Mouse (Mus musculus) intestine, embryonic 16.5 days (tissue): ENCODE measurements at regions not wholly inside any gene's neighbourhood (a gene's known extent, or its start where the extent isn't known, plus 50 kb on each side); places are given as distances from the start of the nearest gene placed in this dataset.
A peak's percentile ranks its signal among the peaks of the same experiment; 100 is the strongest.

Experiments
- ATAC-seq: fragments of 200-750 bp; cut with Nextera tagmentation; 2 replicates; pipeline ENCODE4 v1.8.0; 2017; ENCODE audit warnings: moderate TSS enrichment, moderate library complexity
- H3K27ac ChIP-seq: fragments of 300-500 bp; sonication (generic); 2 replicates; pipeline ENCODE4 v1.5.1; 2014; ENCODE audit warnings: mild to moderate bottlenecking, low read length
- H3K27me3 ChIP-seq: fragments of 300-500 bp; sonication (generic); replicated peaks from 2 replicates; pipeline ENCODE4 v1.6.1; 2014; ENCODE audit warnings: low read length, control low read depth, mixed read lengths; ENCODE audit not compliant: control insufficient read depth, insufficient read depth
- H3K36me3 ChIP-seq: fragments of 300-500 bp; sonication (generic); 2 replicates; pipeline ENCODE4 v1.6.1; 2014; ENCODE audit warnings: low read length, control low read depth; ENCODE audit not compliant: control insufficient read depth, insufficient read depth
- H3K4me1 ChIP-seq: fragments of 300-500 bp; sonication (generic); 2 replicates; pipeline ENCODE4 v1.6.1; 2014; ENCODE audit warnings: low read length, control low read depth, mixed read lengths; ENCODE audit not compliant: control insufficient read depth, insufficient read depth
- H3K4me2 ChIP-seq: fragments of 300-500 bp; sonication (generic); 2 replicates; pipeline ENCODE4 v1.6.1; 2014; ENCODE audit warnings: low read depth, low read length, control low read depth
- H3K4me3 ChIP-seq: fragments of 300-500 bp; sonication (generic); 2 replicates; pipeline ENCODE4 v1.5.1; 2014; ENCODE audit warnings: mild to moderate bottlenecking, low read length
- H3K9ac ChIP-seq: fragments of 300-500 bp; sonication (generic); 2 replicates; pipeline ENCODE4 v1.6.1; 2014; ENCODE audit warnings: low read depth, low read length
- H3K9me3 ChIP-seq: fragments of 300-500 bp; sonication (generic); 2 replicates; pipeline ENCODE4 v1.6.1; 2016; ENCODE audit warnings: low read length, control low read depth; ENCODE audit not compliant: control insufficient read depth
- WGBS: fragments of 180-500 bp; shearing (Covaris S2); extraction: QIAGEN DNeasy Blood & Tissue Kit; methylation state at CpG from one replicate; pipeline ENCODE4 v1.1.7; 2014; 5-methylcytosine and 5-hydroxymethylcytosine counted together

- 74% methylated on average over 1 of the region's 1 CpGs for WGBS
These were observed 95.7 kb upstream of the Ubash3b start for GRCm38 (mm10) chr9:41257244-41257643.

DNA sequence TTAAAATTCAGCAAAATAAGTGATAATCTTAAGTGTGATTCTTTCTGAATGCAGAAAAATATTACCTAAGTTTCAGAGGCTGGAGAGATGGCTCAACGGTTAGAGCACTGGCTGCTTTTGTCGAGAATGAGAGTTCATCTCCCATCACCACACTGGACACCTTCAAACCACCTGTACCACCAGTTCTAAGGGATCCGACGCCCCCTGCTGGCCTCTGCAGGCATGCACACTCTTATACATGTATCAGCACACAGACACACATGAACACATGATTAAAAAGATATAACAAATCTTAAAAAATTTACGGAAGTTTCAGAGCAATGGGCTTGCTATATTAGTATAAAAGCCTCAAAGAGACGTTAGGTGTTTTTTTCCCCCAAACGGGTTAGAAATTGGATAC lies 80.9 kb upstream of the Ubash3b start:
- WGBS = 76% methylated on average over 7 of the region's 7 CpGs
- no peaks in the 10 kb centered on the region for H3K27me3 ChIP-seq
- H3K4me2 ChIP-seq = no peak overlapping the region
- H3K27ac ChIP-seq = no peak overlapping the region
- no peaks in the 10 kb centered on the region for H3K36me3 ChIP-seq
- H3K4me3 ChIP-seq = no peak overlapping the region
- no peaks in the 10 kb centered on the region for H3K9me3 ChIP-seq
- ATAC-seq = no peak
- no peak overlapping the region for H3K9ac ChIP-seq
- no peaks in the 10 kb centered on the region for H3K4me1 ChIP-seq

More at GRCm38 (mm10) chr9:41257244-41257643, 95.7 kb upstream of the Ubash3b start:
- H3K36me3 ChIP-seq = no peaks in the 10 kb centered on the region
- H3K27ac ChIP-seq = no peak overlapping the region
- no peaks in the 10 kb centered on the region for H3K4me1 ChIP-seq
- no peaks in the 10 kb centered on the region for H3K27me3 ChIP-seq
- H3K9ac ChIP-seq = no peak overlapping the region
- ATAC-seq = no peak
- no peak overlapping the region for H3K4me2 ChIP-seq
- no peak overlapping the region for H3K4me3 ChIP-seq
- H3K9me3 ChIP-seq = no peaks in the 10 kb centered on the region

GRCm38 (mm10) chr9:41239097-41239451 lies 77.6 kb upstream of the Ubash3b start:
- no peaks in the 10 kb centered on the region for H3K36me3 ChIP-seq
- no peak overlapping the region for H3K4me2 ChIP-seq
- WGBS = 70% methylated on average over 5 of the region's 5 CpGs
- no peaks in the 10 kb centered on the region for H3K27me3 ChIP-seq
- H3K4me1 ChIP-seq = no peaks in the 10 kb centered on the region
- no peaks in the 10 kb centered on the region for H3K9me3 ChIP-seq
- no peak overlapping the region for H3K27ac ChIP-seq
- no peak overlapping the region for H3K4me3 ChIP-seq
- no peak for ATAC-seq
- H3K9ac ChIP-seq = no peak overlapping the region

GRCm38 (mm10) chr9:41238395-41239096 lies 77.0 kb upstream of the Ubash3b start:
- no peaks in the 10 kb centered on the region for H3K9me3 ChIP-seq
- H3K27me3 ChIP-seq = no peaks in the 10 kb centered on the region
- H3K9ac ChIP-seq = no peak overlapping the region
- ATAC-seq = no peak
- no peak overlapping the region for H3K27ac ChIP-seq
- H3K36me3 ChIP-seq = no peaks in the 10 kb centered on the region
- no peak overlapping the region for H3K4me2 ChIP-seq
- WGBS = 61% methylated on average over 5 of the region's 5 CpGs
- H3K4me1 ChIP-seq = no peaks in the 10 kb centered on the region
- no peak overlapping the region for H3K4me3 ChIP-seq

DNA sequence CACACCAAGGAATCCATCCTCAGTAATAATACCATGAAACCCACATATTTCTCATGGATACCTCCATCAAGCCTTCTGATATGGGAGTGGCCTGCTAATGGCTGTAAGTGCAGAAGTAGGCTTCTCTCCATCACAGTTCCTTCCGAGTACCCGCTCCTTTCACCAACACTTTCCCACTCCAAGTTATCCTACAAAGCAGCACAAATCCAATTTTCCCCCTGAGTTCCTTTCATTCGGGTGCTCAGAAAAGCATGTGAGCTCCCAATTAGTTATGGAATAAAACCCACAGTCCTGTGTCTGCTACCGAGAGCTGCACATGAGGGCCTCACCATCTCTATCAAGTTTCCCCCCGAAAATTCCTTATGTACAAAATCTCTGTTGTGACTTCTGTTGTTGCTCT lies 75.8 kb upstream of the Ubash3b start:
- no peak overlapping the region for H3K9ac ChIP-seq
- H3K4me1 ChIP-seq = no peaks in the 10 kb centered on the region
- H3K36me3 ChIP-seq = no peaks in the 10 kb centered on the region
- H3K9me3 ChIP-seq = no peaks in the 10 kb centered on the region
- 87% methylated on average over 5 of the region's 5 CpGs for WGBS
- no peaks in the 10 kb centered on the region for H3K27me3 ChIP-seq
- H3K27ac ChIP-seq = no peak overlapping the region
- no peak overlapping the region for H3K4me3 ChIP-seq
- no peak for ATAC-seq
- no peak overlapping the region for H3K4me2 ChIP-seq

- H3K27me3 ChIP-seq = no peaks in the 10 kb centered on the region
- peak overlapping the region; percentile 58 for H3K4me3 ChIP-seq
- 13% methylated on average over 5 of the region's 5 CpGs for WGBS
- peak overlapping the region; percentile 86 for H3K27ac ChIP-seq
- peak; percentile 51; the same call in 1 of the 2 replicates for ATAC-seq
- no peaks in the 10 kb centered on the region for H3K36me3 ChIP-seq
- H3K9me3 ChIP-seq = no peaks in the 10 kb centered on the region
- peak overlapping the region; percentile 88 for H3K4me2 ChIP-seq
- H3K9ac ChIP-seq = peak overlapping the region; percentile 76
- H3K4me1 ChIP-seq = peaks cover 4% of the 10 kb centered on the region
These were observed 67.7 kb upstream of the Ubash3b start for GRCm38 (mm10) chr9:41229225-41229582.

DNA sequence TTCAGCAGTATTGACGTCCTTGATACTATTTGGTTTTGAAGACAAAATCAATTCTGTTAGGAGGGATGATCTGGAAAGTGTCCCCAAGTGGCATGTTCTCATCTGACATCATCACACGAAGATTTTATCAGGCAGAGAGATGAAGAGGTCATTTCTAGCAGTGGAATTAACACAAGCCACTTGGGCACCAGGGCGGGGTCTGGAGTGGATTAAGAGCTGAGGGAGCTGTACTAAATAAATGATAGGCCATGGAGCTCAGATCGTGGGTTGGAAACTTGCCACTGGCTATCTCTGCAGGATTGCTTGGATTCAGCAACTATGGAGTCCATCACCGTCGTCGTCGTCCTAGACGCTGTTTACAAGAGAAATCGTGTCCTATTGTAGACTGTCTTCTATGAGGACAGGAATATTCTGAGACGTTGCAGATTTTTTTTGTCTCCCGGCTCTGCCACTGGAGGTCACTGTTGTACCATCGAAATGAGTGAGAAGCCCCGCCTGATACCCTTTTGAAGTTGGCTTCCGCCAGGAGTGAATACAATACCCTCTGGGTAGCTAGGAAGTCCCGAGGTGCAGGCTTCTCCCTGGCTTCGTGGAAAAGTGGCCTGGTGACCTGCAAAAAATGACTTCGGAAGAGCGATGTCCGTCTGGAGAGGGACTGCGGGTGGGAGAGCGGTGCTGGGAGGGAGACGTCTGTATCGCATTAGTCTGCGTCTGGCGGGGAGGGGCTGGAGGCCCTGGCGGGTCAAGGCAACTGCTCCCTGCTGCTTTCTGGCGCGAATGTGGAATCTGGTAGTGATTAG lies 67.1 kb upstream of the Ubash3b start:
- ATAC-seq = peak; percentile 93

DNA sequence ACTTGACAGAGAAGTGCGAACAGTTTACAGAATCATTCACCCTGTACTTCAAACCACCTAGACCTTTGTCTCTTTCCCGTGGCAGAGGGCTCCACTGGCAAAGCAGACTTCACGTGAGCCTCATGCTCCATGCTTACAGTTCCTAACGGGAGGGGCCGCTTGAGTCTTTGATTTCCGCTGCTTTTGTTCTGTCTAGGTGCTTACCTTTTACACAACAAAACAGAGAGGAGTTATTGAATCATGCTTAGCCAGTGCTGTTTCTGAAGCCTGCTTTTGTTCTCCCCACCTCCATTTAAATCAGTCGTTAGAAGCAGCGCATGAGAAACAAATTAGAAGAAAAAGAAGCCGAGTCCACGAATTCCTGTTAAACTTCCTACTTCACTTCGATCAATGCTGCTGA lies 61.9 kb upstream of the Ubash3b start:
- WGBS = 39% methylated on average over 11 of the region's 11 CpGs
- Histone ChIP-seq H3K4me2 (no peak overlapping the region), H3K9me3 (no peaks in the 10 kb centered on the region), H3K4me1 (0 out of 2 replicates have a peak, but pooled peaks cover 3% of the 10 kb centered on the region), H3K9ac (no peak overlapping the region), H3K36me3 (no peaks in the 10 kb centered on the region), H3K4me3 (no peak overlapping the region), H3K27me3 (no peaks in the 10 kb centered on the region), H3K27ac (no peak overlapping the region)
- no peak for ATAC-seq

More for the DNA sequence above, 67.1 kb upstream of the Ubash3b start:
- Histone ChIP-seq H3K9me3 (no peaks in the 10 kb centered on the region), H3K4me3 (peak overlapping the region; percentile 58), H3K4me1 (peaks cover 4% of the 10 kb centered on the region), H3K36me3 (no peaks in the 10 kb centered on the region), H3K27me3 (no peaks in the 10 kb centered on the region), H3K27ac (peak overlapping the region; percentile 86), H3K9ac (peak overlapping the region; percentile 76), H3K4me2 (peak overlapping the region; percentile 88)
- WGBS = 5% methylated on average over 29 of the region's 29 CpGs

DNA sequence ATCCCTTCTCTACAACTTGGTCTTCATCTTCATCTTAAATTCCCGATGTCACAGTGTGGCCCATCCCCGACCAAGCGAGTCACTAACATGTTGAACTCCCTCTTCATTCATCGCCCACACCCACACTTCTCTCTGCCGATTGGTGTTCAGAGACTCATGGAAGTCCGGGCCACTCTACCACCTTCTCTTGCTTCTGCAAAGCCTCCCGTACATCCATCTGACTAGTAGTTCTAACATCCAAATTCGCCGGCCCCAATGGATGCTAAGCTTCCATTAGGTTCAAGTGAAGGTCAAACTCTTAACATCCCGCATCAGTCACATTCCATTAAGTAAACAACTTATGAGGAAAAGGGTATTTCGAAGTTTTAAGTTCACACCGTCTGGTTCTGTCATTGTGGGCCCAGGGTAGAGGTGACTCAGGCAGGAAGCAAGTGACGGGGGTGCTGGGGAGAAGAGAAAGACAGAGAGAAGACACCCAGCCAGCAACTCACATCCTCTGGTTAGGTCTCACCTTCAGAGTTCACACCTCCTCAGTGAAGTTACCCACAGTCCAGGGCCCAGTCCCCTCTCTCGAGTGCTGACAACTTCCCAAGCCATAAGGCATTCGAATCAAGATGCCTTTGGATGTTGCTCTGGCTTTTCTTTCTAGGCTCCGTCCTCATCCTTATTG lies 61.0 kb upstream of the Ubash3b start:
- H3K9ac ChIP-seq = no peak overlapping the region
- no peak overlapping the region for H3K27ac ChIP-seq
- no peak overlapping the region for H3K4me3 ChIP-seq
- H3K9me3 ChIP-seq = no peaks in the 10 kb centered on the region
- no peak overlapping the region for H3K4me2 ChIP-seq
- no peaks in the 10 kb centered on the region for H3K36me3 ChIP-seq
- no peak for ATAC-seq
- no peaks in the 10 kb centered on the region for H3K27me3 ChIP-seq
- 0 out of 2 replicates have a peak, but pooled peaks cover 3% of the 10 kb centered on the region for H3K4me1 ChIP-seq
- WGBS = 71% methylated on average over 16 of the region's 16 CpGs
